Mouse (Mus musculus): Measurements from ENCODE around the gene Arhgdib. TPM values are rescaled to one million over a fixed set of nuclear protein-coding genes. Genes with fewer than 3 reads are reported as not detected.

The Arhgdib gene
- polyA plus RNA-seq, 2 experiments = 104 to 149 TPM

- Histone ChIP-seq H3K9me3 (ENCODE audit: control insufficient read depth, low read length) (no peaks in the 10 kb centered on the region), H3K27ac (replicated peaks; ENCODE audit: low read depth, low read length) (no peak overlapping the region), H3K4me3 (replicated peaks; ENCODE audit: low read length) (no peak overlapping the region), H3K9ac (ENCODE audit: low read depth, low read length, severe bottlenecking) (no peak overlapping the region), H3K4me2 (replicated peaks; ENCODE audit: low read depth, low read length, severe bottlenecking) (no peak overlapping the region), H3K27me3 (ENCODE audit: control insufficient read depth, insufficient read depth, low read length) (no peaks in the 10 kb centered on the region), H3K36me3 (ENCODE audit: control insufficient read depth, insufficient read depth, low read length) (no peaks in the 10 kb centered on the region), H3K4me1 (ENCODE audit: control insufficient read depth, insufficient read depth, low read length) (peaks cover 23% of the 10 kb centered on the region)
- WGBS = 65% methylated on average over 4 of the region's 4 CpGs
- ATAC-seq (ENCODE audit: low FRiP score, low read depth) (no peak), DNase-seq (ENCODE audit: low spot score) (no peak)
- TF ChIP-seq POLR2A (IDR thresholded peaks at IDR 0.05; ENCODE audit: borderline replicate concordance, extremely low read depth, insufficient read depth, insufficient read length) = no peak
Measured at GRCm38 (mm10) chr6:136897789-136898188, 43.9 kb downstream of the Arhgdib start.

GRCm38 (mm10) chr6:136894532-136895339 lies 47.0 kb downstream of the Arhgdib start:
- no peak for TF ChIP-seq POLR2A (IDR thresholded peaks at IDR 0.05; ENCODE audit: borderline replicate concordance, extremely low read depth, insufficient read depth, insufficient read length)
- Histone ChIP-seq H3K4me3 (replicated peaks; ENCODE audit: low read length) (no peak overlapping the region), H3K4me1 (ENCODE audit: control insufficient read depth, insufficient read depth, low read length) (peaks cover 23% of the 10 kb centered on the region), H3K27ac (replicated peaks; ENCODE audit: low read depth, low read length) (no peak overlapping the region), H3K9ac (ENCODE audit: low read depth, low read length, severe bottlenecking) (no peak overlapping the region), H3K4me2 (replicated peaks; ENCODE audit: low read depth, low read length, severe bottlenecking) (no peak overlapping the region), H3K27me3 (ENCODE audit: control insufficient read depth, insufficient read depth, low read length) (no peaks in the 10 kb centered on the region), H3K9me3 (ENCODE audit: control insufficient read depth, low read length) (no peaks in the 10 kb centered on the region), H3K36me3 (ENCODE audit: control insufficient read depth, insufficient read depth, low read length) (no peaks in the 10 kb centered on the region)
- ATAC-seq (ENCODE audit: low FRiP score, low read depth) (no peak), DNase-seq (ENCODE audit: low spot score) (peak; percentile 45)
- 46% methylated on average over 15 of the region's 15 CpGs for WGBS

- H3K9ac ChIP-seq (ENCODE audit: low read depth, low read length, severe bottlenecking) = no peak overlapping the region
- ATAC-seq (ENCODE audit: low FRiP score, low read depth) (no peak), DNase-seq (ENCODE audit: low spot score) (no peak)
- peaks cover 23% of the 10 kb centered on the region for H3K4me1 ChIP-seq (ENCODE audit: control insufficient read depth, insufficient read depth, low read length)
- H3K27me3 ChIP-seq (ENCODE audit: control insufficient read depth, insufficient read depth, low read length) = no peaks in the 10 kb centered on the region
- no peak overlapping the region for H3K4me3 ChIP-seq (replicated peaks; ENCODE audit: low read length)
- no peak overlapping the region for H3K4me2 ChIP-seq (replicated peaks; ENCODE audit: low read depth, low read length, severe bottlenecking)
- no peak overlapping the region for H3K27ac ChIP-seq (replicated peaks; ENCODE audit: low read depth, low read length)
- no peak for TF ChIP-seq POLR2A (IDR thresholded peaks at IDR 0.05; ENCODE audit: borderline replicate concordance, extremely low read depth, insufficient read depth, insufficient read length)
- H3K9me3 ChIP-seq (ENCODE audit: control insufficient read depth, low read length) = no peaks in the 10 kb centered on the region
- no peaks in the 10 kb centered on the region for H3K36me3 ChIP-seq (ENCODE audit: control insufficient read depth, insufficient read depth, low read length)
- 91% methylated on average over 2 of the region's 2 CpGs for WGBS
Measured at GRCm38 (mm10) chr6:136892002-136892401, 49.7 kb downstream of the Arhgdib start.

- H3K9me3 ChIP-seq (ENCODE audit: control insufficient read depth, low read length) = no peaks in the 10 kb centered on the region
- DNase-seq (ENCODE audit: low spot score) (no peak), ATAC-seq (ENCODE audit: low FRiP score, low read depth) (no peak)
- H3K9ac ChIP-seq (ENCODE audit: low read depth, low read length, severe bottlenecking) = no peak overlapping the region
- no peak overlapping the region for H3K4me2 ChIP-seq (replicated peaks; ENCODE audit: low read depth, low read length, severe bottlenecking)
- no peak overlapping the region for H3K4me3 ChIP-seq (replicated peaks; ENCODE audit: low read length)
- H3K27ac ChIP-seq (replicated peaks; ENCODE audit: low read depth, low read length) = no peak overlapping the region
- H3K4me1 ChIP-seq (ENCODE audit: control insufficient read depth, insufficient read depth, low read length) = peaks cover 13% of the 10 kb centered on the region
- 90% methylated on average over 6 of the region's 6 CpGs for WGBS
- no peaks in the 10 kb centered on the region for H3K27me3 ChIP-seq (ENCODE audit: control insufficient read depth, insufficient read depth, low read length)
- no peak for TF ChIP-seq POLR2A (IDR thresholded peaks at IDR 0.05; ENCODE audit: borderline replicate concordance, extremely low read depth, insufficient read depth, insufficient read length)
- no peaks in the 10 kb centered on the region for H3K36me3 ChIP-seq (ENCODE audit: control insufficient read depth, insufficient read depth, low read length)
Measured at GRCm38 (mm10) chr6:136889554-136889953, 52.1 kb downstream of the Arhgdib start.

GRCm38 (mm10) chr6:136889067-136889466 lies 52.6 kb downstream of the Arhgdib start:
- H3K4me2 ChIP-seq (replicated peaks; ENCODE audit: low read depth, low read length, severe bottlenecking) = no peak overlapping the region
- no peak for DNase-seq (ENCODE audit: low spot score)
- H3K27me3 ChIP-seq (ENCODE audit: control insufficient read depth, insufficient read depth, low read length) = no peaks in the 10 kb centered on the region
- WGBS = 89% methylated on average over 6 of the region's 6 CpGs
- no peak for ATAC-seq (ENCODE audit: low FRiP score, low read depth)
- H3K9ac ChIP-seq (ENCODE audit: low read depth, low read length, severe bottlenecking) = no peak overlapping the region
- no peak overlapping the region for H3K27ac ChIP-seq (replicated peaks; ENCODE audit: low read depth, low read length)
- H3K4me3 ChIP-seq (replicated peaks; ENCODE audit: low read length) = no peak overlapping the region
- TF ChIP-seq POLR2A (IDR thresholded peaks at IDR 0.05; ENCODE audit: borderline replicate concordance, extremely low read depth, insufficient read depth, insufficient read length) = no peak
- H3K36me3 ChIP-seq (ENCODE audit: control insufficient read depth, insufficient read depth, low read length) = no peaks in the 10 kb centered on the region
- no peaks in the 10 kb centered on the region for H3K9me3 ChIP-seq (ENCODE audit: control insufficient read depth, low read length)
- H3K4me1 ChIP-seq (ENCODE audit: control insufficient read depth, insufficient read depth, low read length) = peaks cover 8% of the 10 kb centered on the region

Measured in limb, embryonic 14.5 days (tissue).